Mouse (Mus musculus) cerebellum, adult 18-20 months (tissue): ENCODE measurements around the gene Zc3hc1.

Experiments used
- DNase-seq, 2 experiments: peaks; one replicate each; pipeline ENCODE4 v3.0.0; 2021

Gene Zc3hc1

GRCm38 (mm10) chr6:30372627-30373369 is 18.0 kb downstream of the Zc3hc1 start:
- DNase-seq, result no peak

- no peak for DNase-seq
Observed at GRCm38 (mm10) chr6:30369291-30369690, 21.5 kb downstream of the Zc3hc1 start.

GRCm38 (mm10) chr6:30363808-30364207 is 27.0 kb downstream of the Zc3hc1 start:
- no peak for DNase-seq

GRCm38 (mm10) chr6:30359762-30360509 is 30.9 kb downstream of the Zc3hc1 start:
- no peak for DNase-seq

GRCm38 (mm10) chr6:30357561-30358177 is 33.2 kb downstream of the Zc3hc1 start:
- peak; percentile 72 to 86 for DNase-seq

- DNase-seq, result peak; percentile 18 to 32
Observed at GRCm38 (mm10) chr6:30356680-30357079, 34.1 kb downstream of the Zc3hc1 start.

- peak; percentile 52 to 54 for DNase-seq
Observed at GRCm38 (mm10) chr6:30356161-30356560, 34.7 kb downstream of the Zc3hc1 start.

GRCm38 (mm10) chr6:30355701-30356100 is 35.1 kb downstream of the Zc3hc1 start:
- peak; percentile 68 to 72 for DNase-seq

GRCm38 (mm10) chr6:30354760-30355159 is 36.1 kb downstream of the Zc3hc1 start:
- DNase-seq, result no peak

GRCm38 (mm10) chr6:30353661-30354060 is 37.2 kb downstream of the Zc3hc1 start:
- DNase-seq, result no peak

- DNase-seq, result no peak
Observed at GRCm38 (mm10) chr6:30352762-30353161, 38.1 kb downstream of the Zc3hc1 start.

GRCm38 (mm10) chr6:30351290-30351689 is 39.5 kb downstream of the Zc3hc1 start:
- no peak for DNase-seq

GRCm38 (mm10) chr6:30347288-30347801 is 43.5 kb downstream of the Zc3hc1 start:
- DNase-seq, result no peak

- DNase-seq, result no peak
Observed at GRCm38 (mm10) chr6:30346737-30347136, 44.1 kb downstream of the Zc3hc1 start.

GRCm38 (mm10) chr6:30344032-30344431 is 46.8 kb downstream of the Zc3hc1 start:
- no peak for DNase-seq

GRCm38 (mm10) chr6:30340231-30340873 is 50.5 kb downstream of the Zc3hc1 start:
- DNase-seq, result no peak

GRCm38 (mm10) chr6:30336912-30337311 is 53.9 kb downstream of the Zc3hc1 start:
- no peak for DNase-seq

GRCm38 (mm10) chr6:30332262-30332661 is 58.6 kb downstream of the Zc3hc1 start:
- no peak for DNase-seq

- DNase-seq, result no peak
Observed at GRCm38 (mm10) chr6:30330706-30331105, 60.1 kb downstream of the Zc3hc1 start.

- no peak for DNase-seq
Observed at GRCm38 (mm10) chr6:30325932-30326501, 64.8 kb downstream of the Zc3hc1 start.

GRCm38 (mm10) chr6:30321002-30321401 is 69.8 kb downstream of the Zc3hc1 start:
- no peak for DNase-seq

GRCm38 (mm10) chr6:30319216-30319615 is 71.6 kb downstream of the Zc3hc1 start:
- no peak for DNase-seq
